Mouse (Mus musculus): Measurements from ENCODE around the gene Zfp120. TPM values are rescaled to one million over a fixed set of nuclear protein-coding genes. Genes with fewer than 3 reads are reported as not detected.
"Not testable (repeated sequence)": the region's sequence is repeated elsewhere in the genome, so short reads cannot be mapped to it uniquely, and the experiment has no call there.

Gene Zfp120
- total and polyA plus RNA-seq, 3 experiments: 6.2 to 17.7 (median 8.8) TPM

- peak; percentile 86 for DNase-seq (ENCODE audit: extremely low read depth)
- H3K4me3 ChIP-seq (replicated peaks in 1 of 3; ENCODE audit: low read depth in 2 of 3, low read length in 2 of 3, poor library complexity in 1 of 3): peak within 1 kb of the TSS; percentile 36 to 72 (median 69)
- H3K9ac ChIP-seq (ENCODE audit: insufficient read depth, low read depth): peak within 1 kb of the TSS; percentile 68
- H3K36me3 ChIP-seq (replicated peaks in 1 of 2; ENCODE audit: control insufficient read depth in 1 of 2, insufficient read depth in 1 of 2, low read length in 1 of 2); H3K9me3 ChIP-seq (replicated peaks; ENCODE audit: low read length); H3K27me3 ChIP-seq (replicated peaks); dilution Hi-C loops (cut with MboI; ENCODE audit: extremely low pct_ligation_motif_present, extremely low pct_unique_long_range_greater_than_20kb, low sequenced_read_pairs); in situ Hi-C loops (cut with MboI; ENCODE audit: low pct_ligation_motif_present, low pct_unique_long_range_greater_than_20kb, low sequenced_read_pairs); H3K4me1 ChIP-seq (ENCODE audit: control insufficient read depth in 1 of 2, insufficient read depth in 2 of 2): not testable (repeated sequence)
- H3K27ac ChIP-seq (ENCODE audit: insufficient read depth, low read depth): peak within 1 kb of the TSS; percentile 19
- TF ChIP-seq KAT2A (IDR thresholded peaks at IDR 0.05; ENCODE audit: insufficient replicate concordance, low read length): 0 out of 2 replicates have a peak, but pooled peaks have one; percentile 40
- TF ChIP-seq MXI1 (IDR thresholded peaks at IDR 0.05; ENCODE audit: low read depth, low read length): peak; percentile 63
- TF ChIP-seq POLR2A (IDR thresholded peaks at IDR 0.05; ENCODE audit: low read depth, low read length): peak; percentile 66; the same call in 1 of the 2 replicates
- peak; percentile 63 for TF ChIP-seq CHD2 (IDR thresholded peaks at IDR 0.05; ENCODE audit: low read length)
- peak; percentile 74 for TF ChIP-seq MYC (IDR thresholded peaks at IDR 0.05; ENCODE audit: low read depth, low read length)
- TF ChIP-seq ZMIZ1 (IDR thresholded peaks at IDR 0.05; ENCODE audit: low read depth, low read length): 0 out of 2 replicates have a peak, but pooled peaks have one; percentile 40
- TF ChIP-seq MAX (IDR thresholded peaks at IDR 0.05; ENCODE audit: low read length): peak; percentile 56; the same call in 1 of the 2 replicates
- TF ChIP-seq ELF1 (IDR thresholded peaks at IDR 0.05; ENCODE audit: low read depth, low read length): peak; percentile 78
- TF ChIP-seq HCFC1 (IDR thresholded peaks at IDR 0.05; ENCODE audit: low read depth, low read length): peak; percentile 72
- peak; percentile 74 for TF ChIP-seq TBP (conservative IDR thresholded peaks at IDR 0.05; ENCODE audit: low read depth, low read length)
- peak; percentile 68 for TF ChIP-seq SIN3A (IDR thresholded peaks at IDR 0.05; ENCODE audit: low read length)
- peaks cover 14% of the 10 kb centered on the region for H3K79me2 ChIP-seq (replicated peaks; ENCODE audit: control insufficient read depth, extremely low read depth, insufficient read depth, poor library complexity, severe bottlenecking)
- peak within 1 kb of the TSS; percentile 82 for H3K4me2 ChIP-seq (ENCODE audit: insufficient read depth, low read depth, poor library complexity, severe bottlenecking)
Observed at GRCm38 (mm10) chr2:150181570-150181999, 45.1 kb upstream of the Zfp120 start, which contains the start of gene Gm14139. Gene Gm14139, plus strand, starts transcription at chr2:150181755.

- TF ChIP-seq RAD21 (IDR thresholded peaks at IDR 0.05; ENCODE audit: low read depth, low read length): peak; percentile 12
- peak; percentile 12 to 51; a peak in 2 of 4 replicates for TF ChIP-seq CTCF (conservative IDR thresholded peaks at IDR 0.05 in 1 of 2, IDR thresholded peaks at IDR 0.05 in 1 of 2; ENCODE audit: low read depth in 2 of 2, low read length in 2 of 2)
- peak; percentile 61 for TF ChIP-seq ZNF384 (IDR thresholded peaks at IDR 0.05; ENCODE audit: low read depth, low read length)
- H3K9me3 ChIP-seq (replicated peaks; ENCODE audit: low read length); in situ Hi-C loops (cut with MboI; ENCODE audit: low pct_ligation_motif_present, low pct_unique_long_range_greater_than_20kb, low sequenced_read_pairs): not testable (repeated sequence)
Observed at GRCm38 (mm10) chr2:150181046-150181445, 44.5 kb upstream of the Zfp120 start.

GRCm38 (mm10) chr2:150179579-150179978 is 43.1 kb upstream of the Zfp120 start, which contains the start of gene Gm10770:
Gene Gm10770, minus strand, starts transcription at chr2:150179679.
- in situ Hi-C loops (cut with MboI; ENCODE audit: low pct_ligation_motif_present, low pct_unique_long_range_greater_than_20kb, low sequenced_read_pairs): loop anchor here (5.0 kb wide), 1 partner anchor 37 kb away; no protein-coding TSS in a partner anchor
- DNase-seq (ENCODE audit: extremely low read depth); H3K27ac ChIP-seq (ENCODE audit: insufficient read depth, low read depth); H3K4me1 ChIP-seq (ENCODE audit: control insufficient read depth in 1 of 2, insufficient read depth in 2 of 2); H3K4me3 ChIP-seq (replicated peaks in 1 of 3; ENCODE audit: low read depth in 2 of 3, low read length in 2 of 3, poor library complexity in 1 of 3); H3K36me3 ChIP-seq (replicated peaks in 1 of 2; ENCODE audit: control insufficient read depth in 1 of 2, insufficient read depth in 1 of 2, low read length in 1 of 2); H3K9me3 ChIP-seq (replicated peaks; ENCODE audit: low read length); dilution Hi-C loops (cut with MboI; ENCODE audit: extremely low pct_ligation_motif_present, extremely low pct_unique_long_range_greater_than_20kb, low sequenced_read_pairs); H3K9ac ChIP-seq (ENCODE audit: insufficient read depth, low read depth); H3K4me2 ChIP-seq (ENCODE audit: insufficient read depth, low read depth, poor library complexity, severe bottlenecking); H3K27me3 ChIP-seq (replicated peaks): not testable (repeated sequence)
- peaks cover 12% of the 10 kb centered on the region for H3K79me2 ChIP-seq (replicated peaks; ENCODE audit: control insufficient read depth, extremely low read depth, insufficient read depth, poor library complexity, severe bottlenecking)

More at GRCm38 (mm10) chr2:150181046-150181445, 44.5 kb upstream of the Zfp120 start:
- dilution Hi-C loops (cut with MboI; ENCODE audit: extremely low pct_ligation_motif_present, extremely low pct_unique_long_range_greater_than_20kb, low sequenced_read_pairs); H3K27me3 ChIP-seq (replicated peaks); H3K36me3 ChIP-seq (replicated peaks in 1 of 2; ENCODE audit: control insufficient read depth in 1 of 2, insufficient read depth in 1 of 2, low read length in 1 of 2); H3K4me1 ChIP-seq (ENCODE audit: control insufficient read depth in 1 of 2, insufficient read depth in 2 of 2): not testable (repeated sequence)
- Histone ChIP-seq H3K79me2 (replicated peaks; ENCODE audit: control insufficient read depth, extremely low read depth, insufficient read depth, poor library complexity, severe bottlenecking) (peaks cover 12% of the 10 kb centered on the region), H3K4me3 (replicated peaks in 1 of 3; ENCODE audit: low read depth in 2 of 3, low read length in 2 of 3, poor library complexity in 1 of 3) (peak overlapping the region; percentile 25 to 48 (median 33)), H3K4me2 (ENCODE audit: insufficient read depth, low read depth, poor library complexity, severe bottlenecking) (peak overlapping the region; percentile 70), H3K27ac (ENCODE audit: insufficient read depth, low read depth) (peak overlapping the region; percentile 19), H3K9ac (ENCODE audit: insufficient read depth, low read depth) (peak overlapping the region; percentile 68)
- peak; percentile 42 for DNase-seq (ENCODE audit: extremely low read depth)
